Mouse (Mus musculus) heart, embryonic 12.5 days (tissue): ENCODE data around the gene Ankrd1. TPM values are rescaled to one million over a fixed set of nuclear protein-coding genes. Genes with fewer than 3 reads are reported as not detected.
A peak's percentile ranks its signal among the peaks of the same experiment; 100 is the strongest.

ENCODE experiments used
- ATAC-seq: fragments of 200-750 bp; cut with Nextera tagmentation; 2 replicates; pipeline ENCODE4 v1.8.0; 2017; ENCODE audit warnings: moderate TSS enrichment, moderate library complexity; ENCODE audit not compliant: insufficient number of reproducible peaks, low FRiP score
- H3K27ac ChIP-seq: fragments of 300-500 bp; sonication (generic); 2 replicates; pipeline ENCODE4 v1.5.1; 2016; ENCODE audit warnings: mild to moderate bottlenecking, moderate library complexity; ENCODE audit not compliant: poor library complexity, severe bottlenecking
- H3K27me3 ChIP-seq: fragments of 300-500 bp; sonication (generic); replicated peaks from 2 replicates; pipeline ENCODE4 v1.6.1; 2016; ENCODE audit warnings: mild to moderate bottlenecking, moderate library complexity
- H3K36me3 ChIP-seq: fragments of 300-500 bp; sonication (generic); 2 replicates; pipeline ENCODE4 v1.6.1; 2016; ENCODE audit warnings: mild to moderate bottlenecking, moderate library complexity
- H3K4me1 ChIP-seq: fragments of 300-500 bp; sonication (generic); replicated peaks from 2 replicates; pipeline ENCODE4 v1.6.1; 2016; ENCODE audit warnings: mild to moderate bottlenecking
- H3K4me2 ChIP-seq: fragments of 300-500 bp; sonication (generic); 2 replicates; pipeline ENCODE4 v1.6.1; 2016; ENCODE audit warnings: mild to moderate bottlenecking, moderate library complexity
- H3K4me3 ChIP-seq: fragments of 300-500 bp; sonication (generic); 2 replicates; pipeline ENCODE4 v1.5.1; 2016; ENCODE audit warnings: mild to moderate bottlenecking
- H3K9ac ChIP-seq: fragments of 300-500 bp; sonication (generic); 2 replicates; pipeline ENCODE4 v1.6.1; 2016; ENCODE audit warnings: mild to moderate bottlenecking, moderate library complexity
- H3K9me3 ChIP-seq: fragments of 300-500 bp; sonication (generic); replicated peaks from 2 replicates; pipeline ENCODE4 v1.6.1; 2016; ENCODE audit warnings: mild to moderate bottlenecking, moderate library complexity
- WGBS: fragments of 180-500 bp; shearing (Covaris S2); methylation state at CpG from one replicate; pipeline ENCODE4 v1.1.7; 2016; 5-methylcytosine and 5-hydroxymethylcytosine counted together
- polyA plus RNA-seq: library from polyadenylated mRNA; unstranded; fragments of >200 nt; fragmentation: Nextera tagmentation; extraction: Ambion mirVana; gene quantifications from 2 replicates; pipeline ENCODE4 v1.2.1, GENCODE M21; 2016

Gene Ankrd1
- 493 and 506 TPM in 2 replicates for polyA plus RNA-seq

GRCm38 (mm10) chr19:36119783-36120471 is at the start of gene Ankrd1:
TSS of gene Ankrd1 (minus strand) at chr19:36120099.
- ATAC-seq = peak; percentile 83
- H3K27me3 ChIP-seq = no peaks in the 10 kb centered on the region
- H3K4me1 ChIP-seq = peaks cover 21% of the 10 kb centered on the region
- peak within 1 kb of the TSS; percentile 56 for H3K4me3 ChIP-seq
- H3K9ac ChIP-seq = peak within 1 kb of the TSS; percentile 84
- peak within 1 kb of the TSS; percentile 97 for H3K27ac ChIP-seq
- peaks cover 17% of the 10 kb centered on the region for H3K9me3 ChIP-seq
- H3K4me2 ChIP-seq = peak within 1 kb of the TSS; percentile 61
- H3K36me3 ChIP-seq = peaks cover 17% of the 10 kb centered on the region; the same call in 1 of the 2 replicates
- 12% methylated on average over 14 of the region's 14 CpGs for WGBS

GRCm38 (mm10) chr19:36169101-36169500 is 49.2 kb upstream of the Ankrd1 start:
- H3K4me1 ChIP-seq = peaks cover 39% of the 10 kb centered on the region
- H3K27me3 ChIP-seq = no peaks in the 10 kb centered on the region
- no peak overlapping the region for H3K4me3 ChIP-seq
- no peaks in the 10 kb centered on the region for H3K36me3 ChIP-seq
- no peak for ATAC-seq
- H3K4me2 ChIP-seq = no peak overlapping the region
- no peak overlapping the region for H3K27ac ChIP-seq
- H3K9ac ChIP-seq = no peak overlapping the region
- 62% methylated on average over 2 of the region's 2 CpGs for WGBS
- H3K9me3 ChIP-seq = peaks cover 5% of the 10 kb centered on the region; the same call in 1 of the 2 replicates

GRCm38 (mm10) chr19:36168121-36168520 is 48.2 kb upstream of the Ankrd1 start:
- Histone ChIP-seq H3K4me2 (no peak overlapping the region), H3K36me3 (no peaks in the 10 kb centered on the region), H3K27me3 (no peaks in the 10 kb centered on the region), H3K27ac (no peak overlapping the region), H3K4me3 (no peak overlapping the region), H3K9me3 (peaks cover 5% of the 10 kb centered on the region; the same call in 1 of the 2 replicates), H3K4me1 (peaks cover 39% of the 10 kb centered on the region), H3K9ac (no peak overlapping the region)
- WGBS = 39% methylated on average over 4 of the region's 4 CpGs
- no peak for ATAC-seq

- no peak; the same call in 1 of the 2 replicates for ATAC-seq
- peaks cover 5% of the 10 kb centered on the region; the same call in 1 of the 2 replicates for H3K9me3 ChIP-seq
- H3K27me3 ChIP-seq = no peaks in the 10 kb centered on the region
- H3K4me3 ChIP-seq = no peak overlapping the region
- H3K36me3 ChIP-seq = no peaks in the 10 kb centered on the region
- H3K9ac ChIP-seq = no peak overlapping the region
- H3K4me1 ChIP-seq = peaks cover 39% of the 10 kb centered on the region
- H3K4me2 ChIP-seq = no peak overlapping the region
- peak overlapping the region; percentile 43 for H3K27ac ChIP-seq
- WGBS = 36% methylated on average over 6 of the region's 6 CpGs
These were observed 47.5 kb upstream of the Ankrd1 start for GRCm38 (mm10) chr19:36167291-36167896.

- Histone ChIP-seq H3K9me3 (peaks cover 5% of the 10 kb centered on the region; the same call in 1 of the 2 replicates), H3K4me3 (no peak overlapping the region), H3K4me2 (no peak overlapping the region), H3K9ac (no peak overlapping the region), H3K27ac (peak overlapping the region; percentile 43), H3K36me3 (no peaks in the 10 kb centered on the region), H3K4me1 (peaks cover 39% of the 10 kb centered on the region), H3K27me3 (no peaks in the 10 kb centered on the region)
- no peak for ATAC-seq
- 74% methylated on average over 6 of the region's 6 CpGs for WGBS
These were observed 46.7 kb upstream of the Ankrd1 start for GRCm38 (mm10) chr19:36166401-36167160.

GRCm38 (mm10) chr19:36165351-36165750 is 45.5 kb upstream of the Ankrd1 start:
- no peak overlapping the region for H3K27ac ChIP-seq
- H3K4me1 ChIP-seq = peaks cover 39% of the 10 kb centered on the region
- H3K27me3 ChIP-seq = no peaks in the 10 kb centered on the region
- H3K9ac ChIP-seq = no peak overlapping the region
- H3K36me3 ChIP-seq = no peaks in the 10 kb centered on the region
- H3K9me3 ChIP-seq = no peaks in the 10 kb centered on the region
- H3K4me2 ChIP-seq = no peak overlapping the region
- ATAC-seq = no peak
- H3K4me3 ChIP-seq = no peak overlapping the region
- WGBS = 63% methylated on average over 4 of the region's 4 CpGs

- WGBS = 66% methylated on average over 4 of the region's 4 CpGs
- H3K4me3 ChIP-seq = no peak overlapping the region
- H3K4me2 ChIP-seq = no peak overlapping the region
- no peaks in the 10 kb centered on the region for H3K4me1 ChIP-seq
- no peak for ATAC-seq
- no peaks in the 10 kb centered on the region for H3K27me3 ChIP-seq
- no peaks in the 10 kb centered on the region for H3K36me3 ChIP-seq
- no peak overlapping the region for H3K27ac ChIP-seq
- H3K9ac ChIP-seq = no peak overlapping the region
- no peaks in the 10 kb centered on the region for H3K9me3 ChIP-seq
These were observed 30.5 kb upstream of the Ankrd1 start for GRCm38 (mm10) chr19:36150241-36151007.

- Histone ChIP-seq H3K9ac (no peak overlapping the region), H3K4me2 (no peak overlapping the region), H3K4me1 (no peaks in the 10 kb centered on the region), H3K4me3 (no peak overlapping the region), H3K36me3 (no peaks in the 10 kb centered on the region), H3K27me3 (no peaks in the 10 kb centered on the region), H3K9me3 (0 out of 2 replicates have a peak, but pooled peaks cover 2% of the 10 kb centered on the region), H3K27ac (no peak overlapping the region)
- no peak for ATAC-seq
- WGBS = 84% methylated on average over 6 of the region's 6 CpGs
These were observed 28.7 kb upstream of the Ankrd1 start for GRCm38 (mm10) chr19:36148578-36148977.

- Histone ChIP-seq H3K36me3 (no peaks in the 10 kb centered on the region), H3K9ac (no peak overlapping the region), H3K4me1 (no peaks in the 10 kb centered on the region), H3K27me3 (no peaks in the 10 kb centered on the region), H3K9me3 (0 out of 2 replicates have a peak, but pooled peaks cover 2% of the 10 kb centered on the region), H3K27ac (no peak overlapping the region), H3K4me3 (no peak overlapping the region), H3K4me2 (no peak overlapping the region)
- ATAC-seq = no peak
- WGBS = 89% methylated on average over 2 of the region's 2 CpGs
These were observed 23.7 kb upstream of the Ankrd1 start for GRCm38 (mm10) chr19:36143571-36143970.

- Histone ChIP-seq H3K27me3 (no peaks in the 10 kb centered on the region), H3K9me3 (no peaks in the 10 kb centered on the region), H3K4me2 (no peak overlapping the region), H3K4me1 (peaks cover 26% of the 10 kb centered on the region), H3K9ac (no peak overlapping the region), H3K4me3 (no peak overlapping the region), H3K27ac (peak overlapping the region; percentile 60), H3K36me3 (no peaks in the 10 kb centered on the region)
- whole genome bisulfite sequencing = 10% methylated on average over 5 of the region's 5 CpGs
- no peak for ATAC-seq
These were observed 13.8 kb upstream of the Ankrd1 start for GRCm38 (mm10) chr19:36133731-36134130.
